Mouse (Mus musculus): ENCODE results near the gene Fkbp6.

Gene Fkbp6

DNA sequence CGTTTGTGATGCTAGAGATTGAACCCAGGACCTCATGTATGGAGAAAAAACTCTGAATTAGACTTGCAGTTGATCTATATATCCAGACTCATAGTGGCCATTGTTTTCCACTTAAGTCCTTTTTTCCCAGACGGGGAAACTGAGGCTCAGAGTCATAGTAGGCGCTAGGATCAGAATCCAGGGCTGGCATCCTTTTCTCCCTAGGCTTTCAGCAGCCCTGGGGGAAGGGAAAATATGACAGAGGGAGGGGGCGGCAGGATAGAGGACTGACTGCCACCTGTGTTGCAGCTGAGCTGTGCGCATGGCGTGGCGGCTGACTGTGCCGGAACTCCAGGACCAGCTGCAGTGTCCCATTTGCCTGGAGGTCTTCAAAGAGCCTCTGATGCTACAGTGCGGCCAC lies 3.2 kb upstream of the Fkbp6 start, which contains the start of gene Trim50:
Trim50 (plus strand) TSS at position 301 of the 400 bp plus-strand sequence.
- no peak for DNase-seq (ENCODE audit: low spot score in 2 of 2)

DNA sequence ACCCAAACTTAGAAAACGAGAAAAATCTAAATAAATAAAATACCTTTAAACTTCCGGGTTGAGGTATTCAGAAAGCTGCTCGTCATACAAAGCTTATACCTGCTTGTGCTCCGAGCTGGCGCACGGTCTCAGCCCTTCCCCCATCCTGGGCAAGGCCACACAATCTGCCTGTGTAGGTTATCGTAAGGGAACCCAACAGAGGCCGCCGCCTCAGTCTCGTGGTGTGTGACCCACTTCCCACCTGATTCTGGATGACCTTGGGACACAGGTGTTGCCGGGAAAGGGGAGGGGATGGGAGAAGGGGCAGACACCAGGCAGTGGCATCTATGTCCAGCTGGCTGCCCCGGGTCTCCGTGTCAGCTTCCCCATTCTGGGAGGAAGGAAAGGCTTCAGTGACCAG lies 1.8 kb upstream of the Fkbp6 start:
- no peak for DNase-seq (ENCODE audit: low spot score in 2 of 2)

DNA sequence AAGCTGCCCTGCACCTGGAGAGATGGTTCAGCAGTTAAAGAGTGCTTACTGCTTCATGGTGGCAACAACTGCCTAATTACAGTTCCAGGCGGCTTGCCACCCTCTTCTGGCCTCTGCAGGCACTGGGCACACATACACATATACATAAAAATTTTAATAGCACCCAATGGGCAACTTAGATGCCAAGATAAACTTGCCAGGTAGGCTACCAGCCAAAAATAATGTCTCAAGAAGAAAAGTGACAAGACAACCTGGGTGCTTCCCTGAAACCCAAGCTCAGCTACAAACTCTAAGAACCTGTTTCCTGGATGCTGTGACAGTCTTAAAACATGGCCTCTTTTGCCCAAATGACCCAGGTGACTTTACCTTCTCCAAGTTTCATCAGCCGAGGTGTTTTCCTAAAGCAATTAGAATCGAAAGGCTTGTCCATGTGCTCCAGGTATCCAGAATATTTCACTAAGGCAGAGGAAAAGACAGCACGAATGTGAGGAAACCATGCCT lies 2.3 kb downstream of the Fkbp6 start:
- DNase-seq (ENCODE audit: low spot score in 2 of 2), result no peak

DNA sequence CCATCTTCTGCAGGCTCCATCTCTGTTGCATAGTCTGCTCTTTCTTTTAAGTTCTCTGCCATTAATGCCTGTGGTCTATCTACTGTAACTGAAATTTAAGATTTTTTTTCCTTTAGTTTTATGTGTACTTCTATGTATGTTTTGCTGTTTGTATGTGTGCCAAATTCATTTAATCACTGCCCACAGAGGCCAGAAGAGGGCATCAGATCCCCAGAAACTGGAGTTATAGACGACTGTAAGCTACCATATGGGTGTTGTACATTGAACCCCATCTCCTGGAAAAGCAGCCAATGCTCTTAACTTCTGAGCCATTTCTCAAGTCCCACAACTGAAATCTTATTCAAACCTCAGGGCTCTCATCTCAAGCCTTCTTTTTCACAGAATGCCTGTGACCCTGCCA lies 3.4 kb downstream of the Fkbp6 start:
- DNase-seq (ENCODE audit: low spot score in 2 of 2), result no peak

DNA sequence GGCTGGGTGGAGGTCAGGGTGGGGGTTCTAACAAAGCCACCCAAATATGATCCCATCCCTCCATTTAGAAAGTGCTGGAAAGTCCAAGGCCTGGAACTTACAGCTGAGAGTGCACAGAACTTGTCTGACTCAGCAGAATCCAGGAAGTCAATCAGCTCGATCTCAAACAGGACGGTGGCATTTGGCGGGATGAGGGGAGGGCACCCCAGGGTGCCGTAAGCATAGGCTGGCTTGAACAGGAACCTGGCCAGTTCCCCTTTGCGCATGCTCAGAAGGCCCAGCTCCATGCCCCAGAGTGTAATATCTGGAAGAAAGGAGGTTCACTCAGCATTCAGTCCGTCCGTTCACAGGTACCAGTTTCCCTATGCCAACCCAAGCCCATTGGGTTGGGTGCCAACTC lies 3.9 kb downstream of the Fkbp6 start:
- DNase-seq (ENCODE audit: low spot score in 2 of 2), result no peak

DNA sequence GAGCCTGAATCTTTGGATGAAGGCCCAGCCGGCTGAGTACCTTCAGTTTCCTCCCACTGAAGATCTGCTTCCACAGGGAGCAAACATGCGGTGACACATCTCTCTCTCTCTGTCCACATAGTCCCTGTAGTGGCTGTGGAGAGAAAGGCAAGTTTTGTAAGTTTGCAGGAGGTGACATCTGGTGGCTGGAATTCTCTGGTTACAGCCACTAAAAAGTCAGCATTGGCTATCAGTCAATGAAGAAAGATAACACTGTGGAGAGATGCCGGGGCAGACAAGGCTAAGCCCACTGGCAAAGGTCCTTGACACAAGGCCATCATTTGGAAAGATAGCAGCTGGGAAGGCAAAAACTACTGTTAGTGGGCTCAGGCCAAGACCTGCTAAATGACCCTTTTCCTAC lies 12.3 kb downstream of the Fkbp6 start:
- DNase-seq (ENCODE audit: low spot score in 2 of 2), result no peak

DNA sequence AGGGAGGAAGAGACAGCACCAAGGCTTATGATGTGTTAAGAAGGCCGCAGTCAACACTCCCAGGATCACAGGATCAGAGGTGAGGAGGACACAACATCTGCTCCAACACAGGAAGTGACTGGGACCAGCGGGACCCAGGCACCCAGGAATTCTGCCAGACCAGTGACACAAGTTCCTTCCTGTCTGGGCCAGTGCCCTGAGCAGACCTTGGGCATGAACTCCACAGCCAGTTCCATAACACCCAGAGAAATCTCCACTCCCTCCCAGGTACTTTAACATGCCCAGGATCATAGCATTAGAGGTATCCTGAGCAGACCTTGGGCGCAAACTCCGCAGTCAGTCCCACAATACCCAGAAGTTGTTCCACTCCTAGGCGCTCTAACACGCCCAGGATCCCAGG lies 18.7 kb downstream of the Fkbp6 start:
- no peak for DNase-seq (ENCODE audit: low spot score in 2 of 2)

DNA sequence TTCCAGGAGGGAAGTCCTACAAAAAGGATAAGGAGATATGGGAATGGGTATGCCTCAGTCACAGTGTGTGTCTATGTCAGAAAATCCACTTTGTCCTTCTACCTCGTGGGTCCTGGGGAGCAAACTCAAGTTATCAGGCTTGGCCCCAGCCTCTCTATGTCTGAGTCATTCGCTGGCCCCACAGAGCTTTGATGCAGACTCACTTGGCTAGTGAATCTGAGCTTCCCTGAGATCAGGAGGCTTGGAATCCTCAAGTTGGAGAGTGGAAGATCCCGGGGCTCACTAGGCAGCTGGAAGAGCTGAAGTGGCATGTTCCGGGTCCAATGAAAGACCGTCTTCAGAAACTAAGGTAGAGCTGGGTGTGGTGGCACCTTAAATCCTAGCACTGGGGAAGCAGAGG lies 19.6 kb downstream of the Fkbp6 start:
- no peak for DNase-seq (ENCODE audit: low spot score in 2 of 2)

DNA sequence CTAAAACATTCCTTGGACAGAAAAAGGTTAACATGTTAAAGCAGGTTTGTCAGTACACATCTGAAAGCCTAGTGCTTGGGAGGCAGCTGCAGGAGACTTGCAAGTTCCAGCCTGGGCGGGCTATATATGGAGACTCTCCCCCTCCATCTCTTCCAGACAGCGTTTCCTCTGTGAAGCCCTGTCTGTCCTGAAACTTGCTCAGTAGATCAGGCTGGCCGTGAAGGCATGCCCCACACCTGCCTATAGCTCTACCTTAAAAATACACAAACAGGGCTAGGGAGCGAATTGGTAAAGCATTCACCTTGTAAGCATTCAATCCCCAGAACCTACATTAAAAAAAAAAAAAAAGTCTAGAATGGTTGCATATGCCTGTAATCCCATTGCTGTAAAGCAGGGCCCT lies 20.4 kb downstream of the Fkbp6 start:
- DNase-seq (ENCODE audit: low spot score in 2 of 2), result no peak

DNA sequence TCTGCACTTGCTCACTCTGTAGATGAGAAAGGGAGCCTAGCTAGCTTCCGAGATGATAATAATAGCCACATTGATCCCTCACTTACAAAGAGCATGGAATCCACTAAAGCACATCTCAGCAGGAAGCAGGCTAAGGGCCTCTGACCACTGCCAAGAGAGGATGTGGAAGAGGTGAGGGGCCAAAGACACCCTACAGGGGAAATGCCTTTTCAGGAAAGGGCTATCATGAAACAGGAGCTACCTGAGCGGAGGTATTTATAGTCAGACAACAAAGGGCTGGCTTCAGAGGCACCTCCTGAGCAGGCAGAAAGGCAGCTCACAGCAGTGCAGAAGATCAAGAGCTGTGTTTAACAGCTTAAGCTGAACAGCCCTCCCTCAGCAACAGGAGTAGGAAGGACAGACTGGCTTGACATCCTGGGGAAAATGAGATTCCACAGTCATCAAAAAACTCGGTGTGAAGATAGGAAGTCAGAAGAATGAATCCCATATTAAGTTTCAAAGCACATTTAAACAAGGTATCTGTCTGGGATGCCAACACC lies 23.7 kb downstream of the Fkbp6 start:
- no peak for DNase-seq (ENCODE audit: low spot score in 2 of 2)

DNA sequence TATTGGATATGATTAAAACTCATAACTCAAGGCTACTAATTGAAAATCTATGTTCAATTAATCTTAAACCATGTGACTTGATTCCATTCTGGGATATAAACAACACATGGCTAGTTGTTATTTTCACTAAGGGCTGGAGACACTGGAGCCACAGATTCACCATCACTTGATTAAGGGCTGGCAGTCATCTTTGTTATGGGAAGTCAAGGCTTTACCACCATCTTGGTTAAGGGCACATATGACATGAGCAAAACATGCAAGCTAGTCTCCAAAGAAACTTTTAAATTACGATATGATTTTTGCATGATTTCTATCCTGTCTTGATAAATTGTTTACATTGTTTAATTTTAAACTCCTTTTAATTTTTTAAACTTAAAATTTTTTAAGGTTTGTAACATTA lies 27.6 kb downstream of the Fkbp6 start:
- no peak for DNase-seq (ENCODE audit: low spot score in 2 of 2)

DNA sequence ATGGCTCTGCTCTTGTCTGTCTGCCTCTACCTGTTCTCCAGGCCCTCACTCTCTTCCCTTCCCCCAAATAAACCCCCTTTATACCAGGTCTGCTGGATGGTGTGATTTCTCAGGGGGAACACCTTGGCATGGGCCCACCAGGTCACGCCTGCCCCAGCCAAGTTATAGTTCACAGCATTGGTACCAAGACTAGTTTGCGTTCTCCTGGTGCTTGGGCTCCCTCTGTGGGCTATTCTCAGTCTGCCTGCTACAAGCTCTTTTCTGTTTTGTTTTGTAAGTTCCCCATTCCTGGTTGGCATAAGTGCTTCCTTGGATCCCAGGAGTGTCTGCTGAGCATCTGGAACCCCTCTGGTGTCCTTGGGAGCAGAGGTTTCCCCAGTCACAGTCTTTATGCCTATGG lies 30.0 kb downstream of the Fkbp6 start:
- no peak for DNase-seq (ENCODE audit: low spot score in 2 of 2)

DNA sequence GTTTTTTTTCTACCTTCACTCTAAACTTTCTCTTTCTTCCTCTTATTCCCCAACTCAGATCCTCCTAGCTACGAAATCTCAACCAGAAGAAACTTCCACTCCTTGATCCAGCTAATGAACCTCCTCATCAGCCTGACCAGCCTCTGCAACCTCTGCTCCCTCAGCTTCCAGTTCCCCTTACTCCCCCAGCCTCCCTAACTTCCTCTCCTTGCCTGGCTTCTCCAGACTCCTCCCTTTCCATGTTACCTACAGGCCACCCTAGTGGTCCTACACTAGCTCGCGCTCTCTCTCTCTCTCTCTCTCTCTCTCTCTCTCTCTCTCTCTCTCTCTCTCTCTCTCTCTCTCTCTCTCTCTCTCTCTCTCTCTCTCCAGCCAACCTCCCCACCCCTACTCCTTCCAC lies 33.7 kb downstream of the Fkbp6 start:
- DNase-seq (ENCODE audit: low spot score in 2 of 2), result no peak

DNA sequence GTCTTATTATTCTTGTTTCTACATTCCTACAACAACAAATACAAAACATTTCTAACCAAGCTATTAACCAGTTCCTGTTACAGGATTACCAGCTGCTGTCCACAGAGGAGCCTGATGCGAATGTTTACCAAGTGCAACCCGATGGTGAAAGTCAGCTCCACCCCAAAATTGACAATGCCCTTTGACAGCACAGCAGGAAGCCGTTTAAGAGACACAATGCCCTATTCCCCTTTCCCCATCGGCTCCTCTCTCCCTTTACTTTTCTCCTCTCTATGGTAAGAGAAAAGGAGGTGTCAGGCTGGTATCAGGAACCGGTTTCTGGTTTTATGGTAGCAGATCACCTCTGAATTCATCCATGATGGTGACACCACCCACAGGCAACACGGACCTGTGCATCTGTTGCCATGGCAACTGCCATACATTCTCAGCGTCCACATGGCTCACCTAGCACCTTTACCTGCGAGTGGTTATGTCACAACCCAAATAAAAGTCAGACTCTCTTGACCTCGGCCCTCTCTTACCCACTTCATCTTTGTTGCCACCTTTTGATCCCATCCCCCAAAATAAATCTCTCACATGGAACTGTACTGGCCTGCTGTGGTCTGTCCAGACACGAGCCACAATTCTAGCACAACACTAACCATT lies 43.4 kb downstream of the Fkbp6 start:
- no peak for DNase-seq (ENCODE audit: low spot score in 2 of 2)

DNA sequence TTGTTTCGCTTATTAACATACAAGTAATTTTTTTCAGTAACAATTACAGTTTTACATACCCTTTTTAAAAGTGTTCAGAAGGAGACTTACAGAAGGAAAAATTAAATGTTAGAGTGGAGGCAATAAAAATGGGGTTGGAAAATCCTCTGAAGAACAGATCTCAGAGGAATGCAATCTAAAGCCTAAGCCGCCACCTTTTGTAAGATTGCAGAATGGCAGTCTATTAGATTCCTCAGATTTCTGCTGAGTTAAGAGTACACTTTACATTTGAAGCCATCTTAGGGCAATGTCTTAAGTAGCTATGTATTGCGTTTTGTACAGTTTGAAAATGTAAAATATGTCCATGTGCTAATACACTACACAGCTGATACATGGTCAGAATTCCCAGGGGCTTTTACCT lies 47.4 kb downstream of the Fkbp6 start:
- DNase-seq (ENCODE audit: low spot score in 2 of 2), result no peak

DNA sequence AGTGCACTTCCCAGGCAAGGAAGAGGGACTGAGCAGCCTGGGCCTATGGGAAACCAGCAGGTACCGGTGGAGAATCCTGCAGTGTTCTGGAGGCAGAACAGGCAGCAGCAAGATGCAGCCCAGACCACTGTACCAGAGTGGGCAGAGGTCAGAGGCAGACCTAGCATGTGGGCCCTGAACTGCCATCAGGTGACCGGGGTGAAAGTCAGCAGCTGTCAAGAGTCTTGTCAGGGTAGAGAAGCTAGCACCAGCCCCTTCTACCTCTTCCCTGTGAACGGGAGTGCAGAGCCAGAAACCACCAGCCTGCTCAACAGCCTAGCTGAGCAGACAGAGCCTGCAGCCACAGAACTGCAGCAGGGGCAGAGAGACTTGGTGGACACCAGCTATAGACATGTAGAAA lies 47.9 kb downstream of the Fkbp6 start:
- no peak for DNase-seq (ENCODE audit: low spot score in 2 of 2)

DNA sequence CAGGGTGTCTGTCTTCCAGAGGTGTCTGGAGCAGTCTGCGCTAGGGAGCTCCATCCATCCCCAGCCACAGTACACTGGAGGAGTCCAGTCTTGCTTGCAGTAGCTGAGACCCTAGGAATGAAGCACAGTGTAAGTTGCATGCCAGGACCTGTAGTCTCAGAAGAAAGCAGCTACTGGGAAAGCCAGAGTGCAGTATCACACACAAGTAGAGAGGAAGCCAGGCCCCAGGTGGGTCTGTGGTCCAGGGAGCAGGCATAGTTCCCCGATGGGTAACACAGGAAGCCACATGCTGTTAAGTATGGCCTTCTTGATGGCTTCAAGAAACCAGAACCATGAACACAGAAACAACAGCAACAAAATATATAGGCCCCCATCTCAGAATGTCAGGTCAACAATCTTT lies 57.8 kb downstream of the Fkbp6 start:
- DNase-seq (ENCODE audit: low spot score in 2 of 2), result no peak

DNA sequence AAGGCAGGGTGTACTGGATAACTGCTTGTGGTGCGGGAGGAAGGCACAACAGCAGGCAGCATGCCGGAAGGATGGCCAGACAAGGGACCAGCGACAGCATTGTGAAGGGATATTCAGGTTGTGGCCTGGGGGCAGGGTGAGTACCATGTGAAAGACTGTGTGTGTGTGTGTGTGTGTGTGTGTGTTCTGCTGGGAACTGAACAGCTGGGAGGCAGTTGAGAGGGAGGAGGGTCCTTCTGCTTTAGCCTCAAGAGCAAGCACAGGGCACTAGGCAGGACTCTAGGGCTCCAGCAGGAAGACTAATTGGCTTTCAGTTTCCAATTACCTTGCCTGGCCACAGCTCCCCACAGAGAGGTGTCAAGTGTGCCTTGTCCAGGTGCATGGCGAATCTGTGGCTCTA lies 58.7 kb downstream of the Fkbp6 start:
- no peak for DNase-seq (ENCODE audit: low spot score in 2 of 2)

DNA sequence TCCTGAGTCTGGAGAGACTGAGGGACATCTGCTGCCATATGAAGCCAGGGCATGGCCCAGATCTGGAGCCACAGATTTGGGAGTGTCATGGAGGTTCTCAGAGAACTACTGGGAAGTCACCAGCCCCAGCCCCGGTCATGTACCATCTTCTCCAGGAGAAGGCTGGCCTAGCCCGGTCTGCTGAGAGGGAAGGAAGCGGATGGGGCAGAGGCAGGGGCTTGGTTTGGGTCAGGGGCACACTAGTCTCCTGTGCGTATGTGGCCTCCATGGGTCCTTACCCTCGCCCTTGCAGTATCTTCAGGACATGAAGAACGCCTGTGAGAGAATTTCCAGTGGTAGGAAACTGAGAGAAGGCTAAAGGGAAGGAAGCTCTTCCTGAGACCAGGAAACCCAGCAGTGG lies 59.1 kb downstream of the Fkbp6 start:
- no peak for DNase-seq (ENCODE audit: low spot score in 2 of 2)

DNA sequence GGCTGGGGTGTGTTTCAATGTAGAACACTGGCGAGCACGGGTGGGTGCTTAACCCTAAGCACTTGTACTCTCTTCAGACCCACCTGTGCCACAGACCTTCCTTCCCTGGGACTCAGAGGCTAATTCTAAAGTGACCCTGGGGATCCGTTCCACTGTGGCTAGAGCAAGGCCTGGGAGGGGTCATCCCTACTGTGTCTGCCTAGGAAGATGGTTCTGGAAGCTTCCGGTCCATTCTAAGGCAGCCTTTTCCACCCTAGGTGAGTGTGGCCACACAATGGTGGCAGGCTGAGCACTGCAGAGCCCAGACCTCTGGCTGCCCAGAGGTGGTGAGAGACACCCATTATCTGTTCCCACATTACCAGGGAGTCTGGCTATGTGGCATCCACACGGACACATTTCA lies 62.9 kb downstream of the Fkbp6 start:
- DNase-seq (ENCODE audit: low spot score in 2 of 2), result no peak

DNA sequence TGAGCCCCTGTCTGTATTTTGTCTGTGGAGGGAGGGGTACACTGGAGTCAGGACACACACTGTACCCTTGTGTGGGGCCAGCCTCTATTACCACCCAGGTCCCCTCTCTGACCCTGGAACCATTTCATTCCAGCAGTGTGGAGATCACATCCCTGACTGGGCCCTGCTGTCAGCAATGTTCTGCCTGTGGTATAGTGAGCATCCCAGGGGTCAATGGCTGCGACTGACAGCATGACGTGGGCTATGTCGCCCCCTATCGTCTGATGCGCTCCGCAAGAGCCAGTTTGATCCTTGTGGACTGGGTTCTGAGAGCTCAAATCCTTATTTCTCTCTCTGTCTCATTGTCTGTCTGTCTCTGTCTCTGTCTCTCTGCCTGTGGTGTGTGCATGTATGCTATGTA lies 63.7 kb downstream of the Fkbp6 start:
- DNase-seq (ENCODE audit: low spot score in 2 of 2), result peak in 1 of 2 experiments; percentile 71

DNA sequence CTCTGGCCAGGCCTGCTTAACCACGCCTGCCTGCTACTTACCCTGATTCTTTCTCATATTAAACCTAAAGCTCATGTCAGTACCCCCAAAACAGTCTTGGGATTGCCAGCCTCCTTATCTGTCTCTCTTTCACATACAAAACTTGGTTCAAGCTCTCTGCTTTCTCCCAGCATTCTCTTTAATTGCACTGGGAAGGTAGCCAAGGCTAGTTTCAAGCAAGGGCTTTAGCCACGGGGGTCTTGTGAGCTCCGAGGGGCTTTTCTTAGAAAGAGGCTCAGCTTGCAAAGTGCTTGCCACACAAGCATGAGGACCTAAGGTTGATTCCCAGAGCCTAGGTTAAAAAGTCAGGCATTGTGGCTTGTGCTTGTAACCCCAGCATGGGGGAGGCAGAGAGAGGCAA lies 64.6 kb downstream of the Fkbp6 start:
- no peak for DNase-seq (ENCODE audit: low spot score in 2 of 2)

DNA sequence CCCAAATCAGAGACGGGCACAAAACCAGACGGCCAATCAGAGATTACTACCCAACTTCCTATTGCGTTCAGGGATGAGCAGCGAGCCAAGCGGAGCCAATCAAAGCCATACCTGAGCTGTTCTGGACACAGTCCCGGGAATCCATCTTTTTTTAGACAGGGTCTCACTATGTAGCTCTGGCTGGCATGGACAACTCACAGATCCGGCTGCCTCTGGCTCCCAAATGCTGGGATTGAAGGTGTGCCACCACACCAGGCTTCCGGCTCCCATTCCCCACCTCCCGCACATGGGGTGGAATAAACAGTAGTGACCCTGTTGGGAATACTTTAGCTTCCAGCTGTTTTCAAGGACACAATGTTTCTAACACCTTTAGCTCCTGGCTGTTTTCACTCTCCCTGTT lies 69.6 kb downstream of the Fkbp6 start:
- no peak for DNase-seq (ENCODE audit: low spot score in 2 of 2)

DNA sequence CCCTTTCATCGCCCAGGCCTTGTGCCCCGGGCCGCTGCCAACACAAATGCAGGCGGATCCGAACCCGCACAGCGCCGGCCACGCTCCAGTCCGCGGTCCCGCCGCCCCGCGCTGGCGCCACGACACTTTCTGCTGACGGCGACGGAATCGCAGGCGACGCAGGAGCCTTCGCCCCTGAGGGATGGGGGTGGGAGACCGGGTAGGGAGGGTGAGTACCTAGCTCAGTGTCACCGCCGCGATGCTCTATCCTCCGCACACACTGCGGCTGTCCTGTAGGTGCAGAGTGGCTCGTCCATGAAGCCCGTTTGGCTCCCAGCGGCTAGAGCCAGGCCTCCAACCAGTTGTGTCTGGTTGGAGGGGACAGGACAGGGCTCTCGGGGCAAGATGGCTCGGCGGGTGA lies 73.2 kb downstream of the Fkbp6 start:
- no peak for DNase-seq (ENCODE audit: low spot score in 2 of 2)
